Mouse (Mus musculus) lung, embryonic 16.5 days (tissue): ENCODE results near the gene Vmn1r236. TPM values are rescaled to one million over a fixed set of nuclear protein-coding genes. Genes with fewer than 3 reads are reported as not detected.

Experiments used
- ATAC-seq: fragments of 200-750 bp; cut with Nextera tagmentation; 2 replicates; pipeline ENCODE4 v1.8.0; 2017; ENCODE audit warnings: low read depth, mild to moderate bottlenecking, moderate library complexity
- H3K27ac ChIP-seq: fragments of 300-500 bp; sonication (generic); 2 replicates; pipeline ENCODE4 v1.5.1; 2014; ENCODE audit warnings: mild to moderate bottlenecking, control low read depth, low read length
- H3K27me3 ChIP-seq: fragments of 300-500 bp; sonication (generic); 2 replicates; pipeline ENCODE4 v1.6.1; 2014; ENCODE audit warnings: low read depth, low read length, mixed read lengths; ENCODE audit not compliant: control insufficient read depth, insufficient read depth
- H3K36me3 ChIP-seq: fragments of 300-500 bp; sonication (generic); 2 replicates; pipeline ENCODE4 v1.6.1; 2014; ENCODE audit warnings: low read length; ENCODE audit not compliant: control insufficient read depth, insufficient read depth
- H3K4me1 ChIP-seq: fragments of 300-500 bp; sonication (generic); replicated peaks from 2 replicates; pipeline ENCODE4 v1.6.1; 2014; ENCODE audit warnings: low read length, mixed read lengths; ENCODE audit not compliant: control insufficient read depth, insufficient read depth
- H3K4me2 ChIP-seq: fragments of 300-500 bp; sonication (generic); 2 replicates; pipeline ENCODE4 v1.6.1; 2014; ENCODE audit warnings: low read depth, low read length, control low read depth
- H3K4me3 ChIP-seq: fragments of 300-500 bp; sonication (generic); 2 replicates; pipeline ENCODE4 v1.5.1; 2014; ENCODE audit warnings: mild to moderate bottlenecking, low read length, control low read depth
- H3K9ac ChIP-seq: fragments of 300-500 bp; sonication (generic); 2 replicates; pipeline ENCODE4 v1.6.1; 2014; ENCODE audit warnings: low read length, control low read depth
- H3K9me3 ChIP-seq: fragments of 300-500 bp; sonication (generic); 2 replicates; pipeline ENCODE4 v1.6.1; 2016; ENCODE audit warnings: low read length; ENCODE audit not compliant: control insufficient read depth
- WGBS: fragments of 180-500 bp; shearing (Covaris S2); extraction: QIAGEN DNeasy Blood & Tissue Kit; methylation state at CpG from one replicate; pipeline ENCODE4 v1.1.7; 2014; 5-methylcytosine and 5-hydroxymethylcytosine counted together
- microRNA-seq: library from miRNA; unstranded; fragments of <30 nt; microRNA quantifications from one replicate; pipeline ENCODE4, GENCODE M21; 2016
- polyA plus RNA-seq: library from polyadenylated mRNA; unstranded; fragments of >200 nt; fragmentation: Nextera tagmentation; extraction: Ambion mirVana; gene quantifications from 2 replicates; pipeline ENCODE4 v1.2.1, GENCODE M21; 2015

Gene Vmn1r236
- not detected in 2 replicates for polyA plus RNA-seq

DNA sequence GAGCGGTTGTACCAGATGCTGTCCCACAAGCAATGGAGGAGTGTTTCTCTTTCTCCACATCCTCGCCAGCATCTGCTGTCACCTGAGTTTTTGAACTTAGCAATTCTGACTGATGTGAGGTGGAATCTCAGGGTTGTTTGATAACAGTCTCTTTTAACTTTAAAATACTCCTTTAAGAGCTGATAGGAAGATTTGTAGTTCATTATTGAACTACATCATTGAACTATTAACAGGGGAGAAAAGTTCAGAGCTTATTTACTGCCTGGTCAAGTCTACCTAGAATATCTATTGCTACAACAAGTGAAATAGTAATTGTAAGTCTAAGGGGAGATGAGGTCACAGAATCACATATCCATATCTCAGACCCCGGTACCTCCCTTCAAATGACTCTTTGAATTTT lies at the start of gene Vmn1r236:
Gene Vmn1r236, plus strand, starts transcription at position 301 of the 400 bp plus-strand sequence.
- WGBS: 70% methylated on average over 3 of the region's 3 CpGs
- no peak for ATAC-seq
- H3K27ac ChIP-seq: no peak within 1 kb of the TSS
- no peaks in the 10 kb centered on the region for H3K36me3 ChIP-seq
- no peak within 1 kb of the TSS for H3K9ac ChIP-seq
- no peaks in the 10 kb centered on the region for H3K9me3 ChIP-seq
- H3K4me3 ChIP-seq: no peak within 1 kb of the TSS
- no peaks in the 10 kb centered on the region for H3K4me1 ChIP-seq
- H3K27me3 ChIP-seq: no peaks in the 10 kb centered on the region
- H3K4me2 ChIP-seq: no peak within 1 kb of the TSS

DNA sequence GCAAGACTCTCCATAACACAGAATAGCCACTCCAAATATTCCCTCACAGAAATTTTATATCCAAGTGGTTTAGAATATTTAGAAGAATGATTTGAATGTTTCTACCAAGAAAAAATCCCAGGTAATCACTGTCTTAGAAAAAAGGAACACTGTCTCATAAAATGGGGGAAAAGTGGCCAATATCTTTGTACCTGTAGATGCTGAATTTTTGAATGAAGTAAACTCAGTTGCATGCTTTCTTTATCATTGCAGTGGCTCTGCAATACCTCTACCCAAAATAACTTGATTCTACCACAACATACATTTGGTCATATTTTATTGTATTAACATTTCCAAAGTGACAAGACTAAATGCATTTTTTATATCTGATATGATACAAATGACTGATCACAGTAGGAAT lies 26.6 kb upstream of the Vmn1r236 start, which contains the start of gene Vmn1r235:
Gene Vmn1r235, plus strand, starts transcription at position 301 of the 400 bp plus-strand sequence.
- no peak for ATAC-seq

DNA sequence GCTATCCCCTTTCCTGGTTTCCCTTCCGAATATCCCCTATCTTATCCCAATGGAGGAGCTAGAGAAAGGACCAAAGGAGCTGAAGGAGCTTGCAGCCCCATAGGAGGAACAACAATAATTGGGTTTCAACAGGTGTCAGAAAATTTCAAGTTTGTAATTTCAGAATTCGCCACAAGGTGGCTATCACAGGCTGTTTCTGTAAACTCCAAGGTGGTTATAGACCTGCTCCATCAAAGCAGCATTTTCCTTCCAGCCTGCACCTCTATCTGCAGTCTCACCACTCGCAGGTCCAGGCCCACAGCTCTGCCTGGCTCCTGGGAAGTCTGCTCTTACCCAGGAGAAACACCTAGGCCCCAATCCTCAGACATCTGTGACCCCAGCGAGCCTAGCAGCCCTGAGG lies 10.6 kb upstream of the Vmn1r236 start:
- H3K4me1 ChIP-seq: no peaks in the 10 kb centered on the region
- no peak overlapping the region for H3K9ac ChIP-seq
- 6% methylated on average over 4 of the region's 4 CpGs for WGBS
- no peak overlapping the region for H3K4me2 ChIP-seq
- no peaks in the 10 kb centered on the region for H3K27me3 ChIP-seq
- H3K9me3 ChIP-seq: no peaks in the 10 kb centered on the region
- no peaks in the 10 kb centered on the region for H3K36me3 ChIP-seq
- H3K27ac ChIP-seq: no peak overlapping the region
- H3K4me3 ChIP-seq: no peak overlapping the region
- ATAC-seq: no peak

More for the DNA sequence above, 26.6 kb upstream of the Vmn1r236 start, which contains the start of gene Vmn1r235:
- Histone ChIP-seq H3K9me3 (no peaks in the 10 kb centered on the region), H3K36me3 (no peaks in the 10 kb centered on the region), H3K9ac (no peak within 1 kb of the TSS), H3K4me1 (no peaks in the 10 kb centered on the region), H3K27me3 (no peaks in the 10 kb centered on the region), H3K4me3 (no peak within 1 kb of the TSS), H3K4me2 (no peak within 1 kb of the TSS), H3K27ac (no peak within 1 kb of the TSS)

DNA sequence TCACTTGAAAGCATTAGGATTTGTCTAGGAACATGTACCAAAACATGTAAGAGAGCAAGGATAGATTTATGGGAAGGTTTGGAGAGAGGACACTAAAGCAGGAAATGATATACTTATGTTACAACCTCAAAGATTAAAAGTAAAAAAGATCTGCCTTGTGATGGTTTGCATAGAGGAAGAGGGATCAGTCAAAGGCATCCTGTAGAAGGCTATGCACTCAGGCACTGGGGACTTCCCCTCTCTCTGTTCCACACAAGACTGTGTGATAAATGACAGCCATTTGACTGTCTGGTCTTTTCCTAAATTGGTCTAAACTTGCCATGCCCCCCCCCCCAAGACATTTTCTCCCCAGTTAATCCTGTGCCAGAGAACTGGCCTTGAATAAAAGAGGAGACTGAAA lies 1.7 kb downstream of the Vmn1r236 start:
- H3K4me2 ChIP-seq: no peak overlapping the region
- H3K27me3 ChIP-seq: no peaks in the 10 kb centered on the region
- H3K36me3 ChIP-seq: no peaks in the 10 kb centered on the region
- no peaks in the 10 kb centered on the region for H3K9me3 ChIP-seq
- no peaks in the 10 kb centered on the region for H3K4me1 ChIP-seq
- ATAC-seq: no peak
- no peak overlapping the region for H3K27ac ChIP-seq
- H3K9ac ChIP-seq: no peak overlapping the region
- no peak overlapping the region for H3K4me3 ChIP-seq

DNA sequence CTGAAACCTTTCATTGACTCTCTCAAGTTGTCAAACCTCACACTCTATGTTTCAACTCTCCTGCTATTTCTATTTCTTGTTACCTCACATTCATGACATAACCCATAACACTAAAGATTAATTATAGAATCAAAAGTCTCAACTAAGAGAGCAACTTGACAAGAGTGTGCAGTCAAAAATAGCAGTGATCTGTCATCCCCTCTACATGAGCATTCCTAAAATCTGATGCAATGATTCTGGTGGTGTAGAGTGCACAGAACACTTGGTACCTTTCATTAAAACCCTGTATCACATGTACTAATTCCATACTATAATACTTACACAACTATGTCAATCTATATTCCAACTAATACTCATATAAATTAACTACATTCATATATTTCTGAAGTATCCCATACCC lies 7.0 kb downstream of the Vmn1r236 start:
- no peak overlapping the region for H3K4me3 ChIP-seq
- no peaks in the 10 kb centered on the region for H3K9me3 ChIP-seq
- H3K36me3 ChIP-seq: no peaks in the 10 kb centered on the region
- no peak overlapping the region for H3K4me2 ChIP-seq
- no peaks in the 10 kb centered on the region for H3K27me3 ChIP-seq
- no peak overlapping the region for H3K9ac ChIP-seq
- no peaks in the 10 kb centered on the region for H3K4me1 ChIP-seq
- no peak for ATAC-seq
- H3K27ac ChIP-seq: no peak overlapping the region

DNA sequence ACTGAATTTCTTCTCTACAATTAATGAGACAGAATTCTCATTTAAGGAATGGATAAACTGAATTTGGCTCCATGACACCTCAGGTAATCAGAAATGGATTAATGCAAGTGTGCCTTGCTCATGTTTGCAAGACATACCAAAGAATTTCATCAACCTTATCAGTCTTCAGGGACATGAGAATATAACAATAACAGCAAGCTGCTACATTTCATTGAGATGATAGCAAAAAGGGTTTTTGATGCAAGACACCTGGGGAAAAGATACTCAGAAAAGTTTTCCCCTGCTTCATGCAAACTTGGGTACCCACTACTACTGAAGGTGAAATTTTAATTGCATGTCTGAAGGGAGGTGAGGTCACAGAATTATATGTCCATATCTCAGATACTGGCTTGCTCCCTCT lies 28.8 kb downstream of the Vmn1r236 start, which contains the start of gene Vmn1r237:
Gene Vmn1r237, plus strand, starts transcription at position 301 of the 400 bp plus-strand sequence.
- H3K36me3 ChIP-seq: no peaks in the 10 kb centered on the region
- no peaks in the 10 kb centered on the region for H3K4me1 ChIP-seq
- no peaks in the 10 kb centered on the region for H3K9me3 ChIP-seq
- no peak within 1 kb of the TSS for H3K4me3 ChIP-seq
- H3K27me3 ChIP-seq: no peaks in the 10 kb centered on the region
- H3K9ac ChIP-seq: no peak within 1 kb of the TSS
- no peak within 1 kb of the TSS for H3K4me2 ChIP-seq
- no peak for ATAC-seq
- H3K27ac ChIP-seq: no peak within 1 kb of the TSS

Small RNA genes lying within 50 kb of the gene (microRNA-seq; reads per million reads assigned to microRNA genes)
- gene Gm26384: not detected

Other genes with a start within 250 kb of the Vmn1r236 start
- gene Vmn1r234, start 56.9 kb upstream of the Vmn1r236 start, polyA plus RNA-seq: not detected in 2 replicates
- gene Vmn1r235, start 26.5 kb upstream of the Vmn1r236 start, polyA plus RNA-seq: not detected in 2 replicates
- not detected in 2 replicates for gene Vmn1r237, start 28.9 kb downstream of the Vmn1r236 start, polyA plus RNA-seq
- gene Zfp677, start 100.8 kb downstream of the Vmn1r236 start, polyA plus RNA-seq: 2.7 and 2.9 TPM in 2 replicates
- 6.9 and 8.8 TPM in 2 replicates for gene Zfp54, start 140.3 kb downstream of the Vmn1r236 start, polyA plus RNA-seq
- 15.0 and 17.1 TPM in 2 replicates for gene Zfp51, start 167.4 kb downstream of the Vmn1r236 start, polyA plus RNA-seq
- 12.0 and 12.5 TPM in 2 replicates for gene Zfp53, start 206.1 kb downstream of the Vmn1r236 start, polyA plus RNA-seq